Mouse (Mus musculus) embryo, embryonic 10 days (tissue): Measurements from ENCODE around the gene Ier5l.

Source experiments
- DNase-seq: peaks from one replicate; pipeline ENCODE4 v3.0.0-alpha.2; 2015; ENCODE audit warnings: low spot score

Gene Ier5l

DNA sequence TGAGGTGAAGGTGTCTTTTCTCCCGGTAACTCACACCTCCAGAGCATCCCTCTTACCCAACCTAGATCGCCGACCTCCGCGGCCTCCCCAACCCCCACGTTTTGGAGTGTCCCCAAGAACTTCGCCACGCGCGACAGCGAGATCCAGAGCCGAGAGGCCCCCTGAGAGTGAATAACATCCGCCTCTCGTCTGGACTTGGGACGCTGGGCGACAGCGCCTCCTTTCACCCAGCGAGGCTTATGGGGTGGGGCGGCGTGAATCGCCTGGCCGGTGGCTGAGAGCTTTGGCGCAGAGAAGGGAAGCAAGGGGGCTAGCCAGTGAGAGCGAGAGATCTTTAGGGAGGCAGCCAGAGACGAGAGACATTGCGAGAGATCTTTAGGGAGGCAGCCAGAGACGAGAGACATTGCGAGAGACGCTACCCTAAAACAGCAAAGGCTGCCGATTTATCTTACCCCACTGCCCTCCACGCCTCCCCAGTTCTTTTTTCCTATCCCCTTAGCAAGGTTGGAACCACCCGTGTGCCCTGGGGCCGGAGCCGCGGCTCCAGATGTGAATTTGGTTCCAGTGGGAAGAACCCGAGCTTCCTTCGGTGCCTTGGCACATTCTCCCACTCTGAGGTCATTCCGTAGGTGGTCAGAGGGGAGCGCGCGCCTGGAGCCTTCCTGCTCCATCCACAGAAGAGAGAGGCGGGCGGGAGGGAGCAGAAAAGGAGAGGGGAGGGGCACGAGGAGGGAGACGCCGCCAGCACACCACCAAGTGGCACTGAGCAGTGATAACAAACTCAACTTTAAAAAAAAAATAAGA, 3.7 kb downstream of the Ier5l start:
- peak; percentile 90 for DNase-seq

DNA sequence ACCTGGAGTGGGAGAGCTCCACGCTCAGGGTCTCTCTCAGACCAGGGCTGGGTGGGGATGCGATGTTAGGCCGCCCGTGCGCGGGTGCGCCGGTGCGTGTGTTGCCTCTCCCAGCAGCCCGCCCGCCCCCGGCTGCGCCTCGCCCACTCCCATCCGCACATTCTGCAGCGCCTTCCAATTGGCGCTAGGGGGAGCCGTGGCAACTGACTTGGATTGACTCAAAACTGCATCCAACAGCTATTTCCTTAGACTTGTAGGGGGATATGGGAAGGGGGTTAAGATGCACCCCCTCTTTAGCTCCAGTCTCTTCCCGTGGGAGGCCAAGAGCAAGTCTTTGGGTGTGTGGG, 4.2 kb downstream of the Ier5l start:
- peak; percentile 96 for DNase-seq

DNA sequence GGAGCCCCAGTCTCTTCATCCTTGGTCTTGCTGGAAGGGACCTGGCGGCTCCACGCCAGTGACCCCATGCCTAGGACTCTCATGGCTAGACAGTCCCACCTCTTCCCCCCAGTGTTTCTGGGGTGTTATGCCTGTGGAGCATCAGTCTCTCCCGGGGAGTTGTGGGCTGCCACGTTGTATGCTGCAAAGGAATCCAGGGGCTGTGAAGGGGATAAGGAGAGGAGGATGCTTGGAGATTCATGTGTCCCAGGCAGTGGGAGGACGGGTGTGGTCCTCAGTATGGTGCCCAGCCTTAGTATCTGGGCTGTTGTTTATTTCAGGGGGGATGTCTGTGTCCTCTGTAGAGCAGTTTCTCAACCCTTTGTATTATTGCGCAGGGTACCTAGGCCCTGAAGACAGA, 5.0 kb downstream of the Ier5l start:
- DNase-seq: no peak

DNA sequence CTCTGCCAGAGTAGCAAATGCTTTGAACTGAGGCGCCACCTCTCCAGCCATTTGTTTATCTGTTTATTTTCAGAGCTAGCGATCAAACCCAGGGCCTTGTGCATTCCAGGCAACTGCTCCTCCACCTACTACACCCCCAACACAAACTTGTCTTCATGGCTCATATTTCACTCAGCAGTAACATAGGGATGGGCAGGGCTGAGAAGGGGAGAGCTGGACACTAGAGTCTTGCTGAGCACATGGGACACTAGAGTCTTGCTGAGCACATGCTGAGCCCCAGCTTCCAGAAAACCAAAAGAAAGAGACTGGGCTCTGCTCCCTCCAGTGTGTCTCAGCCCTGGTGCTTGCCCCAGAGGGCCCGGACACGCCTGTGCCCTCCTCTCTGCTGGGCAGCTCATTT, 7.2 kb downstream of the Ier5l start:
- peak; percentile 48 for DNase-seq

DNA sequence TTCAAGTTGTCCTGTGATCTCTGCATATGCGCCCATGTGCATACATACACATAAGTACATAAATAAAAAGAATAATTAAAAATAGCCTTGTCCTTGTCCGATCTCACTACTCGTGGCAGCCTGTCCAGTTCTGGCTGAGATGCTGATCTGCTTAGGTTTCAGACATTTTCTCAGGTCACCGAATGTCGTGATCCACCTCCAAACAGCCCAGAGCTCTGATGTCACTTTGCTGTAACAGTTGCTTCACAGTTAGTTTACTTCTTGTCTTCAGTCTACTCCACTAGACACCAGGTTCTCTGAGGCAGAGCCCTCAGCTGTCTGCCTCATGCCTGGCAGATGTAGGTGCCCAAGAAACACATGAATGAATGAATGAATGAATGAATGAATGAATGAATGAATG, 9.6 kb downstream of the Ier5l start:
- DNase-seq: no peak

DNA sequence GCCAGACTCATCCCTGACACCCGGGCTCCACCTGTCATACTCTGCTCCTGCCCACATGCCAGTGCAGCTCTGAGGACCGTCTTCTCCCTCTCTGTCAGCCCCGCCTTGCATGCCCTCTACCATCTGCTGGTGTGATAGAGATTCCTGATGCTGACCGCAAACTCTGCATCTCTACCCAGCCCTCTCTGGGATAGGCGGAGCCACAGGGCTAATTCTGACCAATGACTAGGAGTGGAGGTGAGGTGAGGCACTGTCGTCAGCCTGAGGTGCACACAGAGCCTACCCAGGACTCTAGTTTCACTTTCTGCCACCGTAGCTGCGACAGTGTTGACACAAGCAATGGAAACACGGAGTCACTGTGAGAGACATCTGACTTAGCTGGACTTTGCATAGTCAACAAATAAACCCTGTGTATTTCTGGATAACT, 10.1 kb downstream of the Ier5l start:
- peak; percentile 83 for DNase-seq

DNA sequence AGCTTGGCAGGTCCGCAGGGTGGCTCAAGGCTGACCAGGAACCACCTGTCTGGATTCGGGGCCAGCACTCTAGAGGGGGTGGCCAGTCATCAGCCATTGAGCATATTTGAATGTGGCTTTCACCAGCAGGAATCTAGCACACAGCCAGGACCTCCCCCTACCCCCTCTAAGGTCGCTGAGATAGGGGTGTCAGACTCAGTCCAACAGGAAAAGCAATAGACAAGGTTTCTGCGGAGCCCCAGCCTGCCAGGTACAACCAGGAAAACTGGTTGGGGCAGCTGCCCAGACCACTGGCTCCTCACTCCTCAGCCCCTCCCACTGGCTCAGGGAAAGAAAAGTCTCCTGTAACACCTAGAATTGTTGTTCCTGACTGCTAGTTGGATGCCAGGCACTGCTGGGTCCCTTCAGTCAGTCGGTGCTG, 10.7 kb downstream of the Ier5l start:
- DNase-seq: no peak

DNA sequence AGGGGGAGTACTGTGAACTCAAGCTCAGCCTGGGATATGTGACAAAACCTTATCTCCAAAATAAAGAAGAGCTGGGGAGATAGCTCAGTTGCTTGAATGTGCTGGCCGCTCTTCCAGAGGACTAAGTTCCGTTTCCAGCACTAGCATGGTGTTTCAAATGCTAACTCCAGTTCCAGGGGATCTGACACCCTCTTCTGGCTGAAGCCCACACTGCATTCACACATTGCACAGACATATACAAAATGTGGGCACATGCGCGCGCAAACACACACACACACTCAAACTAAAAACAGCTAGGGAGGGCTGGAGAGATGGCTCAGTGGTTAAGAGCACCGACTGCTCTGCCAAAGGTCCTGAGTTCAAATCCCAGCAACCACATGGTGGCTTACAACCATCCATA, 14.8 kb downstream of the Ier5l start:
- DNase-seq: no peak

DNA sequence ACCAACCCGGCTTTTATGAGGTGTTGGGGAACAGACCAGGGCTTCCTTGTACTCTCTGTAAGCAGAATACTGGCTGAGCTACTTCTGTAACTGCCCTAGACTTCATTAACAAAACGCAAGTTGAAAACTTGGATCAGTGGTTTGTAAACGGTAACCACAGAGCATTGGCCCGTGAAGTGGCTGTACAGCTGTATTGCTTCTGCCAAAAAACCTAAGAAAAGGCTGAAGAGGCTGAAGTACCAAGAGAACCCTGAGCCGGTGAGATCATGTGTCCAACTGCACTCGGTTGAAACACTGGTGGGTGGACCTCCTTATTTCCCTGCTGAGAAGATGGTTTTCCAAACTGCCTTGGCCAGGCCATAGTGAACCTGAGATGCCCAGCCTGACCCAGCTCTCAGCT, 15.7 kb downstream of the Ier5l start:
- no peak for DNase-seq

DNA sequence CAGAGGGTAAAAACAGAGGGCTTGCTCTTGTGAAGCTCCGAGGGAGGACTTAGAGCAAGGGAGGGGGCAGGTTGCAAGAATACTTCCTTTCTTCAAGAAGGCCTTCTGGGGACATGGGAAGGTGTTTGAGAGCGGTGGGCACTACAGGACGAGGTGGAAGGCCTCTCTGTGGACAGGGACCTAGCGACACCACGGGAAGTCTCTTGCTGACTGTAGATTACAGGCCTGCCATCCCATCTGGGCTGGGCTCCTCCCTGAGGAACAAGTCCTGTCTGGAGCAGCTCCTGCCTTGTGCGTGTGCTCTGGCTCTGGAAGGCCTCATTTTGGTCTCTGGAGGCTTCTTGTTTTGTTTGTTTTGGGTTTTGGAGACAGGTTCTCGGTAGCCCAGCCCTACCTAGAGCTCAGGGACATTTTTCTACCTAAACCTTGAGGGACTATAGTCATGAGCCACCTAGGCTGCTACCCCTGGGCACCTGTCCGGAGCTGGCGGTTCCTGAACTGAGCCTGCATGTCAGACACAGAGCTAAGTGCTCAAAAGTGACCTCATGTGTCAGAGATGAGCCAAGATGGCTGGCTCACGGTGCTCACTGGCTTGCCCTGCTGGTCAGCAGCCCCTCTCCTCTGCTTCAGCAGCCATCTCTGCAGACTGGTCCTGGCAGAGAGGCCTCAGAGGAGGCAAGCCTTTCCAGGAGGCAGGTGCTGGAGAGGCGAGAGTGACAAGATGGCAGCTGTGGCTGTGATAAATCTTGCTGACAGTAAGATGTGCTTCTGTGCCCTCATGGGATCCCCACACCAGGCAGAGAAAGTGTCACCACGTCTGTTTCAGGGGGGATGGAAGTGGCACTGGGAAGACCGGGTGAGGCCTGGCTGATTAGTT, 17.7 kb downstream of the Ier5l start:
- no peak for DNase-seq

DNA sequence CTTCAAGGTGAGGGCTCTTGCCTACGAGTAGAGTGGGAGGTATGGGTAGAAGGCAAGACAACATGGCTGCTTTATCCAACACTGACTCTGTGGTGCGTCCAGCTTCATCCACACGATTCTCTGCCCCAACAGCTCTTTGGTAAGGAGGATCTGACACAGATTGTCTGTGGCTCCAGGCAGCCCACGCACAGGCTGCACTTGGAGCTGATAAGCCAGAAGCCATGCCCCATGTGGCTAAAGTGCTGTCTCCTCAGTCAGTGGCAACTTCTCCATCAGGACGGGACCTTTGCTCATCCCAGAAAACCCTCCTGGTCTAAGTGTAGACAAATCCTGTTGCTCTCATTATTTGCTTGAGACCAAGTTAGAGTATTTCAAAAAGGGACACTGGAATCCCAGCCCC, 19.4 kb downstream of the Ier5l start:
- no peak for DNase-seq

DNA sequence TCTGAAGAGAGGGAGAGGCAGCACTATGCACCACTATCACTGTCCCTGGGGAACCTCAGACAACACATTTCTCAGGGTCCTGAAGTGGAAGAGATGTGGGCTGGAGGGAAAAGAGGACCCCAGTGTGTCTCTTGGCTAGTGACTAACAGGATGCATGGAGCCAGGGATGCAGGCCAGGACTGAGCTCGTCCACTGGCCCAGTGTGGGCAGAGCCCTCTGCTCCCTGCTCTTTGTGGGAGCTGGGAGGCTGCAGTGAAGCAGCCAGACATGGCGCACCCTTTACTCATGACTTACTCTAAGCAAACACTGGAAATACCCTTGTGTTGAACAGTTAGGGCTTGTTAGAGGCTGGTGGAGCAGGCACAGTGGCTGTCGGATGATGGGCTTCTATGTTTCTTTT, 20.4 kb downstream of the Ier5l start:
- no peak for DNase-seq

DNA sequence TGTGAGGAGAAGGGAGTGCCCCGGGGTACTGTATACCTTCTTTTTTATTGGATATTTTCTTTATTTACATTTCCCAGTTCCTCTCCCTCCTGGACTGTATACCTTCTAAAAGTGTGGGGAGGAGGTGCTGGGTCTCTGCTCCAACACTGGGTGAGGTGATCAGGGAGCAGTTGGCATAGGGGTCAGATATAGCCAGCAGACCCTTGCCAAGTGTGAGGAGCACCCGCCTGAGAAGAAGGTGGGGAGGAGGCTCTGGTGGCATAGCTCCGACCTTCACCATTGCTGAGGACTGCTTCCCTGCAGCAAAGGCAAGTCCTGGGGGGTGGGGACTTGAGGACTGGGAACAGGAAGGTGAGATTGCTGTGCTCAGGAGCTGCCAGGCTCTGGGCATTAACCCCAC, 22.5 kb downstream of the Ier5l start:
- no peak for DNase-seq

DNA sequence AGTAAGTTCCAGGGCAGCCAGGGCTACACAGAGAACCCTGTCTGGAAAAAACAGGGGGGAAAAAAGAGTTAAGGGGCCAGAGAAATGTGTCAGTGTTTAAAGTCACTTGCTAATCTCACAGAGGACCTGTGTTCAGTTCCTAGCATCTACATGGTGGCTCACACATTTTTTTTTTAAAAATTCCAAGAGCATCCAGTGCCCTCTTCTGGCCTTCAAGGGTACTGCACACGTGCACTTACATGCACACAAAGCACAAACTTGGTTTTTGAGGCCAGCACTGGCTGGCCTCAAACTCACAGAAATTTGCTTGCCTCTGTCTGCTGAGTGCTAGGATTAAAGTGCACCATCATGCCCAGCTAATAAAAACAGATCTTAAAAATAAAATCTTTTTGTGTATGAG, 23.5 kb downstream of the Ier5l start:
- DNase-seq: no peak

DNA sequence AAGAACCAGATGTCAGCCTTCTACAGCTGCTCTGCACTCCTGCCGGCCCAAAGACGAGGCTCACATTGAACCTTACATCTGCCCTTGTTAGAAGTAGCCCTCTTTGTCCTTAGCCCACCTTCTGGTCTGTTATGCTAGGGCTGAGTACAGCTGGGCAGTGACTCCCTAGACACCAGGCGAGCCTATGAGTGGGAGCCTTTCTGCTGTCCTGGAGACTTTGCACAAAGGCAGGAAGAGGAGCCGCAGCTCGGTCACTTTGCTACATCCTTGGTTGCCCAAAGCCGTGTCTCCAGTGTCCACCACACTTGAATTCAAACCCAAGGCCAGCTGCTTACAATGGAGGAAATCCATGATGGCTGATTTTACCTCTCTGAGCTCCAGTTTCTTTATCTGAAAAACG, 25.6 kb downstream of the Ier5l start:
- no peak for DNase-seq

DNA sequence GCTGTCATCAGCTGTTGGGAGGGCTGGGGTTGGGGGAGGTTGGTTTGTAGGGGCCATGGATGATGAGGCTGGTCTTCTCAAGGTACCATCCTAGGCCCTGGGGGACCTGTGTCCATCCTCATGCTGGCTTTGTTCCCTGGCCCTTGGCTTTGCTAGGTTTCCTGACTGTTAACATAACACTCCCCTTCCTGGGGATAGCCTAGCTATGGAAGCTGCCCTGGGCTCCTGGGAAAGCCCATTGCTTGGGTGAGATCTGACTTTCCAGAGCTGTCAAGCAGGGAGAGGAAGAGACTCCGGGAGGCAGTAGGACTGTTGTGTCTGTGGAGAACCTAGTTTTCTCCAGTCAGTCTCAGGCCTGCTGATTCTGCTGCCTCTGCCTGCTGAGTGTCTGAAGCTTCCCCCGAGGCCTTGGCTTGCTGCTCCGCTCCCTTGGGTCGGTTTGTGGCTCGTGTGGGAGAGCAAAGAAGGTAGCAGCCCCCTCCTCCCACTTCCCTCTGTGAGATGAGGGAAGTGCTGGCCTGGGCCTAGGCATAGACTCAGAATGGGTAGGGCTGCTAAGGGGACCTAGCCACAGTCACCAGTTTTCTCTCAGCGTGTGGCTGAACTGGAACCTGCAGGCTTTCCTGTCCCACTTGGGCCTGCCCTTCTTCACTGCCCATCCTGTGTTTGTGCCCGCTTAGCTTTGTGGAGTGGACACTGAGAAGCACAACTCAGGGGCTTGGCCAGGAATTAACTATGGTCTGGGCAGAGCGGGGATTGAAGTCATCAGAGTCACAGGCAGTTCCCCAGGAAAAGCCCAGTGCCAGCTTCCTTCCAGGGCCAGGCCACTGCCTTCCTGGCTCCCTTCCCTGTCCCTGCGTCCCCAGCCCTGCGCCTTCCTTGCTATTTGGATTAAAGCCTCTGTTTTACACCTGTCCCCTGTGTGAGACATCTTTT, 26.9 kb downstream of the Ier5l start:
- DNase-seq: no peak

DNA sequence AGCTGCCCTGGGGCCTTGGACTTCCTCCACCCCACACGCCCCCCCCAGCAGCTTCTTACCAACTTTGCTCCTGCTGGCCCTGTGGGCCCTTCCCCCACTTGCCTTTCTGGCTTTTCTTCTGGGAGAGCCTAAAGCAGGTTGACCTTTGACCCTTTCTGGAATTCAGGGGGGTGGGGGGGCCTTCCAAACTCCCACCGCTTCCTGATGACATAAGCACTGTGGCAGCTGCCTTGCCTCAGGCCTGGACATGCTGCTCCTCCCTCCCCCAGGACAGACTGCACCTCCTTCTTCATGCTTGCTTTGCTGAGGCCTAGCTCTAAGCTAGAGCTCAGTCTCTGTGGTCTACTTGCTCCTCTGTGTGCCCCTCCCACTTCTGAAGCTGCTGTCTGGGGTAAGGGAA, 28.7 kb downstream of the Ier5l start:
- peak; percentile 90 for DNase-seq

DNA sequence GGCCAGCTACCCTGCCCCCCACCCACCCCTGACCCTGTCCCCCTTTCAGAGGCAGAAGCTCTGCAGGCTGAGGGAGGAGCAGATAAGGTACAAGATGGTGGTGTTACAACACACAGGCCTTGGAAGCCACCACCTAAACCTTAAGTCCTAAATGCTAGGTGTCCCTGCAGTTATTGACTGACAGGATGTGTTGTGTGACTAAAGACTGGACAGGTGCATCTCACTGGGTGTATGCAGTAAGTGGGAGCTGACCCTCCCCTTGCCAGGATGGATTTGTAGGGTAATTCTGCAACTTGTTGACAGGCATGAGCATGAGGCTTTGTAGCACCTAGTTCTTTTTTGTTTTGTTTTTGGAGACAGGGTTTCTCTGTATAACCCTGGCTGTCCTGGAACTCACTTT, 29.6 kb downstream of the Ier5l start:
- no peak for DNase-seq

DNA sequence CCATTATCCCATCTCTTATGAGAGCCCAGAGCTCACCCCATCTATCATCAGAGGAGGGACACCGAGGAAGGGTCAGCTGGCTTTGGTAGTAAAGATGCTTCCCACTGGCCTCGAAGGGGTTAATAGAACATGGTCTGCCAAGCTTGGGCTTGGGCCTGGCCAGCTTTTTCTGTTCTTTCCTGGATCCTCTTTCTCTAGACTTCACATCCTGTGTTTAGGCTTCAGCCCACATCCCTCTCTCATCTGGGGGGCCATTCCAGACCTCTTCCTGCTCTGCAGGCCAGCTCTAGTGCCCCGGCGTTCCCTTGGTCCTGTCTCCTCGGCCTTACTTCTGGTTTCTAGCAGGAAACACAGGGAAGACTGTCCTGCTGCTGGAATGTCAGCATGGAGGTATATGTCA, 30.0 kb downstream of the Ier5l start:
- no peak for DNase-seq

DNA sequence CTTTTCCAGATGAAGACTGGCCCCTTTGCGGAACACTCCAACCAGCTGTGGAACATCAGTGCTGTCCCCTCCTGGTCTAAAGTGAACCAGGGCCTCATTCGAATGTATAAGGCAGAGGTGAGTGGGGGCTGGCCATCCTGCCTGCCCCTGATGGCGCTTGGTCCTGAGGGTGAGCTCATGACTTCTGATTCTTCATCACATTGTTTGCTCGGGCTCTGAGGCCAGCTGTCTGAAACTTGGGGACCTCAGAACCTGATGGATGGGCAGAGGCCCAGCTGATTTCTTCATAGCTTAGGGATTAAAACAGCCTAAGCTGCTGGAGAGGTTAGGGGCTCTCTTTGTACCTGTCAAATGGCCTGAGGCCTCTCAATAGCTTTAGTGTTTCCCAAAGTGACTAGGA, 30.7 kb downstream of the Ier5l start:
- DNase-seq: no peak

DNA sequence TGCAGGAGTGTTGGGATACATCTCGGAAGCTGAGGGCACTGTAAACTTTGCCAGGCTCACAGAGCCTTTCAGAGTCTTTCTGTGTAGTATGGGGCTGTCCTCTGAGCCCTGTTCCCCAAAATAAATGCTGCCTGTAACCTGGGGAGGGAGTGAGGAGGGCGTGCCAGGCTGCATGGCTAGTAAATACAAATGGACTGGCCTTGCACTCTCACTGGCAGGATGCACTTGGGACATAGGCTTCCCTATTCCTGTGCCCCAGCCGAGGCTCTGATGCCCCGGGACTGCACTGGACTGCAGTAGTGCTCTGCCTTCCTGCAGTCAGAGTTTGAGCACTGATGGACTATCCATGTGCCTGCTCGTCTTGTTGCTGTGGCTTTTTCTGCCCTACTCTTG, 31.5 kb downstream of the Ier5l start:
- DNase-seq: peak; percentile 42
